Mouse (Mus musculus) erythroblast, embryonic 14.5 days (primary cell): ENCODE results near the gene Dpy19l3.

Experiments
- GATA1 ChIP-seq: IDR thresholded peaks from 2 replicates; pipeline ENCODE4 v1.6.1; 2012; ENCODE audit warnings: low read length, inconsistent platforms, mixed read lengths
- TAL1 ChIP-seq: IDR thresholded peaks from 3 replicates; pipeline ENCODE4 v1.6.1; 2012; ENCODE audit warnings: low read length, inconsistent platforms, mixed read lengths

DNA sequence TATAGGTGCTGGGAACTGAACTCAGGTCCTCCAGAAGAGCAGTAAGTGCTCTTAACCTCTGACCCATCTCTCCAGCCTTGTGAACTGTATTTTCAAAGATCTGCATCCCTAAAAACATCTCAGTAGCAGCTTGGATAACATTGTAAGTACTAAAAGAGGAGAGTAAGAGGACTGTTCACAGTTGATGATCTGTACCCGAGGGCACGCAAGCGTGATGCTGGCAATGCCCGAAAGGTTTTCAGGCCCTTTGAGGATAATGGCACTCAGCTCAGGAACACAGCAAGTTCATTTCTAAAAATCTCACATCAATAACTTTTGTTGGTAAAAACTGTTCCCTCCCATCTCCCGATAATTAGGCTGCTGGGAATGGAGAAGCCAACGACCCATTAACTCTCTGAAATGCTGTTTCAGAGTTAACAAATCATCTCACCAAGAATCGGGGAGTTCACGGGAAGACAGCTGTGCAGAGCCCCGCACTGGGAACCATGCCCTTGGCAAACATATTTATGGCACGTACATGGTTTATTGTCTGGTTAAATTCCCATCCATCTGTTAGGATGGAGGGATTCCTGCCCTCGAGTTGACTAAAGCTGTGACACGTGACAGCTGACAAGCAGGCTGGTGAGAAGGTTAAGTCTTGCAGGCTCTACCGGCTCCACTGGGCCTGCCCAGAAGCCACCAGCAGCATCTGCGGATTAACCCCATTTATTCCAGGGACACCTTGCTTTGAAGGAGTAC lies 20.8 kb downstream of the Dpy19l3 start:
- TF ChIP-seq GATA1 = no peak
- no peak for TF ChIP-seq TAL1
